Mouse (Mus musculus): Measurements from ENCODE around the gene Plb1. TPM values are rescaled to one million over a fixed set of nuclear protein-coding genes. Genes with fewer than 3 reads are reported as not detected.

The Plb1 gene
- total RNA-seq, 2 experiments from 2014 or later: 1.8 to 5.2 TPM

DNA sequence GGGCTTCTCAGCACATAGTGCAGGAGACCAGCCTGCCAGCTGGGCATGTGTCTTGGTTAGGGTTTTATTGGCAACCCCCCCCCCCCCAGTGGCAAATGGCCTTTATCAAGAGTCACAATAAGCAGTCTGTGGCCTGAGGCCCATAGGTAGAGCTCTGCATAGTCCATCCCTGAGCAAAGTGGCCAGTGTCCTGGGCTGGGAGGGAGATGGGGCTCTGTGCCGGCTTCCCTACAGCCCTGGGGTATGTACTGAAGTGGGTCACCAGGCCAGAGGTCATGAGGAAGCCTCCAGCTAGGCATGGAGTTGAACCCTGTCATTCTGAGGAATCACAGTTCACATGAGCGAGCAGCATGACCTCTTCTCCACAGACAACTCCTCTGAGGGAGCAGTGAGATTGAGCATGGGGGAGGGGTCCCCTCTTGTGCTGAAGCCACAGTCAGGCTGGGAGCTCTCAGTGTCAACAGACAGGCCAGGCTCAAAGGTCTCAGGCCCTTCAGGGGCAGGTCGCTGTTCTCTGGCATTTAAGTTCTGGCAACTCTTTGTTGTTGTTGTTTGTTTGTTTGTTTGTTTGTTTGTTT is 79.2 kb downstream of the Plb1 start:
- DNase-seq (ENCODE audit: extremely low spot score in 1 of 2, low spot score in 2 of 2): no peak
- intact Hi-C loops (cut with DNase I): no loop called here

GRCm38 (mm10) chr5:32313671-32314070 is 81.2 kb downstream of the Plb1 start:
- no peak for DNase-seq (ENCODE audit: extremely low spot score in 1 of 2, low spot score in 2 of 2)
- intact Hi-C loops (cut with DNase I): no loop called here

DNA sequence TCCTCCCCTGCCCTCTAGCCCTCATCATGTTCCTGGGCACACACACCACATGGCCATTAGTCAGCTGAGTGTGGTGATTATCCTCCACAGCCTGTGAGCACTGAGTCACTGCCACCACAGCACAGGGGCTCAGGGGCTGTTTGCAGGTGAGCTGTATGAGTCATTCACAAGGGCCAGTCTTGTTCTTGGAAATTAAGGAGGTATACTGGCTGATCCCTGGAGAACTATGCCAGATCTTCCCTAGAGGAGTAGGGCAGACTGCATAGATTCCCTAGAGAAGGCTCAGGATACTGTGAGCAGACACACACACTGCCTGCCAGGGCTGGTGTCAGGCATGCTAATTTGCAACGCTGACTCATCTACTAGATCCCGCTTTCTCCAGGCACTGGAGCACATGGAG is 82.2 kb downstream of the Plb1 start:
- DNase-seq (ENCODE audit: extremely low spot score in 1 of 2, low spot score in 2 of 2): no peak
- intact Hi-C loops (cut with DNase I): no loop called here

GRCm38 (mm10) chr5:32322146-32322811 is 89.8 kb downstream of the Plb1 start:
- intact Hi-C loops (cut with DNase I): loop anchor here (2.0 kb wide), 1 partner anchor 139 kb away; no protein-coding TSS in a partner anchor
- peak; percentile 53 to 56 for DNase-seq (ENCODE audit: extremely low spot score in 1 of 2, low spot score in 2 of 2)

- DNase-seq (ENCODE audit: extremely low spot score in 1 of 2, low spot score in 2 of 2): no peak
- intact Hi-C loops (cut with DNase I): no loop called here
Measured at GRCm38 (mm10) chr5:32328139-32328538, 95.6 kb downstream of the Plb1 start.

DNA sequence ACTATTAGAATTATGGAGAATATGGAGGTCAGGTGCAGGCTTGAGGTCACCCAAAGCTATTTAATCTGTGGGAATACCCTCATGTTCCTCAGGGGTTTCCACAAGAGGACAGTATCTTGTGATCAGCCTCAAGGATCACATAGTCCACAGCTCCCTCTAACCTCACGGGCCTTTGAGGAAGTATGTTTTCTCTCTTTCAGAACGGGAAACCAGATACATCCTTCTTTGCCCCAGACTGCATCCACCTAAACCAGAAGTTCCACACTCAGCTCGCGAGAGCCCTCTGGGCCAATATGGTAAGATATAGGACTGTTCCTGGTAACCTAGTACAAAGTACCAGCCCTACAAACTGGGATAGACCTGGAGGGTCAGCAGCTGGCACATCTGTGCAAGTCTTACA is 100.1 kb downstream of the Plb1 start:
- no peak for DNase-seq (ENCODE audit: extremely low spot score in 1 of 2, low spot score in 2 of 2)
- intact Hi-C loops (cut with DNase I): no loop called here

DNA sequence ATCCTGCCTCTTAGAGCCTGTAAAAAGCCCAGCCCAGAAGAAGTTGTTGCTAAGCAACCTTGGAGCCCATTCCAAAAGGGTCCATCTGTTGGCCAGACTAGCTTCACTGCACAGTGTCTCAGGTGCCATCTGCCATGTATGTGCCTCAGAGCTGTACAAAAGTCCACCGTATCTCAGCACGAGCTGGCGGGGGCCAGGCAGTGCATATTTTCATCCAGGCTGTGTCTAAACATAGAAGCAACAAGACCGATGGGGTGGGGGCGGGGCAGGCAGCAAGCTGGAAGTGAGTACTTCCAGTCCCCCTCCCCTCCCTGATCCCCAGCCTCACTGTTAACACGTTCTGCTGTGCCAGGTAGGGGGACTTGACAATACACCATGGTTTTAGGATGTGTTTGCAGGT is 102.7 kb downstream of the Plb1 start:
- intact Hi-C loops (cut with DNase I): no loop called here
- peak; percentile 82 to 84 for DNase-seq (ENCODE audit: extremely low spot score in 1 of 2, low spot score in 2 of 2)

DNA sequence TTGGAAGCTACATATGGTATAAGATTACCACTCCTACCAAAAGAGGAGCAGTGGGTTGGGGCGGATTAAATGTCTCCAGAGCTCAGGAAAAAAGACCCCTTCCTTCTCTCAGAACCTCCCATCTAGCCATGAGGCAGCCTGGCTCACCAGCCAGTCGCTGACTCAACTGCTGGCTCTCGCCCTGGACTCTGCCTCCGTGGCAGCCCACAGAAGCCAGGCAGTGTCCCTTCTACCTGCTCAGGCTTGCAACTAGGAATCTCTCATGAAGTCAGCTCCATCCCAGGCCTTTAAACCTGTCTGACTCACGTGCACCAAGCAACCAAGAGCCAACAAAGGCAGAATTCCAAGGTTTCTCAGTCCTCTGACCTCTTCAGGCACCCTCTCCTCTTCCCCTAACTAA is 103.6 kb downstream of the Plb1 start:
- no peak for DNase-seq (ENCODE audit: extremely low spot score in 1 of 2, low spot score in 2 of 2)
- intact Hi-C loops (cut with DNase I): no loop called here

DNA sequence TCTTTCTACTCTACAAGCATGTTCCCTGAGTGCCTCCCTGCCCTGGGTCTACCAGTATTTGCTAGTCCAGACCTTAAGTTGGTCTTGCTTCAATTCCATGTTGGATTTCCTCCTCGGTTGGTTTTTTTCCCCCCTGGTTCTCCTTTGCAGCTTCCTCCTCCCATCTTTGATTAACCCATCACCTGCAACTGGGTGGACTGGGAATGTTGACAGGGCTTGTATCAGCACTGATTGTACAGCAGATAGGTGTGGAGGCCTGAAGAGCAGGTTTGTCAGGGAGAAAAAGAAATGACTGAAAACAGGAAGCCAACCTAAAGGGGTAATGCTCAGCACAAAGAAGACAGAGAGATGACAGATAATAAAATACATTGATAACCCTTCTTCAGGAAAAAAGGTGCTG is 104.8 kb downstream of the Plb1 start:
- no peak for DNase-seq (ENCODE audit: extremely low spot score in 1 of 2, low spot score in 2 of 2)
- intact Hi-C loops (cut with DNase I): no loop called here

DNA sequence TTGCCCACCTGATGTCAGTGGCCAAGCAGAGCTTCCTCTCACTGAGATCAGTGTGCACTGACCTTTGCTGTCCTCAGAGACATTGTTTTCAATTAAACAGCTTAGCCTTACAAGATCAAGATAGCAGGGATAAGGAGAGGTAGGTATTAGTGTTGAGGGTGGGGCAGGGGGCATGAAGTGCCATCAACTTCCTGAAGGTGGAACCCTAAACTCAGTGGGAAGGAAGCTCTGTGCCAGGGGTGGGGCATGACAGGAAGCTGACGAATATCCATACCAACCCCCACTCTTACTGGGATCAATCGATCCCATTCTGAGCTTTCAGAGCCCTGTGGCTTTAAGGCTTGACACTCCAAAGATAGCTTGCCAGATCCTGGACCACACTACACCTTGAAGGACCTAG is 105.8 kb downstream of the Plb1 start:
- intact Hi-C loops (cut with DNase I): no loop called here

GRCm38 (mm10) chr5:32338766-32339165 is 106.3 kb downstream of the Plb1 start:
- DNase-seq (ENCODE audit: extremely low spot score in 1 of 2, low spot score in 2 of 2): no peak

More for the DNA sequence above, 105.8 kb downstream of the Plb1 start:
- no peak for DNase-seq (ENCODE audit: extremely low spot score in 1 of 2, low spot score in 2 of 2)

DNA sequence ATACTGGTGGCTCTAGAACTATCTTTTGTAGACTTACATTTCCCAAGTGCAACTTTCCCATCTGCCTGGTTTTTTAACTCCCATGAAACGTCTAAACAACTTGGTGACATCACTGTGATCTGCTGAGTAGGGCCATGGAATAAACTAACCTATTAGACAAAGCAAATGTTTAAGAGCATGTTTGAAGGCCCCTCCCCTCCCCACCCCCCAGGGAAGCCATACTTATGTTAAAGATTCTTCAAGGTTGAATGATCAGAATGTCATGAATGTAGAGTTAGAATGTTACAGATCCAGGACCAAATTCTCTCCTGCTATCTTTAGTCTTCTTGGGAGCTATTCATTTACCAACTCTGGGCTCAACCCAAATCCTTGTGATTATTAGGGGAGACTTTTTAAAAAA is 107.7 kb downstream of the Plb1 start:
- DNase-seq (ENCODE audit: extremely low spot score in 1 of 2, low spot score in 2 of 2): no peak
- intact Hi-C loops (cut with DNase I): loop anchor here (5.0 kb wide), 1 partner anchor 122 kb away; no protein-coding TSS in a partner anchor

More at GRCm38 (mm10) chr5:32338766-32339165, 106.3 kb downstream of the Plb1 start:
- intact Hi-C loops (cut with DNase I): no loop called here

DNA sequence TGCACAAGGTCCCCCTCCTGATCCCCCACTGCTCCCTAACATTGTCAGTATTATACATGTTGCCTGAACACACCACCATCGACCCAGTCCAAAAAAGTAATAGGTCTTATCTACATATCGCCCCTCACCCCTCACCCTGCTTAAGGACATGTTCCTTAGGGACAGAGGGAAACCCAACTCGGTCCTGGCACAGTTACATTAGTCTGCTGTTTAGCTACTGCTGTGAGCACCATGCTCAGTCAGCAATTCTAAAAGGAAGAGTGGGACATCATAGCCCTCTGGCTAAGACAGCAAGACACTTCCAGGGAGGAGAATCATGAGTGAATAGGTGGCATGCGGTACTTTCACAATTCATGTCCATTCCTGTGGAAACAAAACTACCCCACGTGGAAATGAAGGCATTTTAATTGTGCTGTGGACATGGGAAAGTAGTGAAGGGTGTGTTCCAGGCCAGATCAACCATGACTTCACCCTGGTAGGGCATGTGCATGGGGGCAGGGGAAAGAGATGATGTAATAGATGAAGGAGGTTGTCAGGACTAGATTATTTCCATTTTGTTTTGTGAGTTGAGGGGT is 110.3 kb downstream of the Plb1 start:
- DNase-seq (ENCODE audit: extremely low spot score in 1 of 2, low spot score in 2 of 2): no peak
- intact Hi-C loops (cut with DNase I): loop anchor here (5.0 kb wide), 1 partner anchor 120 kb away; no protein-coding TSS in a partner anchor

DNA sequence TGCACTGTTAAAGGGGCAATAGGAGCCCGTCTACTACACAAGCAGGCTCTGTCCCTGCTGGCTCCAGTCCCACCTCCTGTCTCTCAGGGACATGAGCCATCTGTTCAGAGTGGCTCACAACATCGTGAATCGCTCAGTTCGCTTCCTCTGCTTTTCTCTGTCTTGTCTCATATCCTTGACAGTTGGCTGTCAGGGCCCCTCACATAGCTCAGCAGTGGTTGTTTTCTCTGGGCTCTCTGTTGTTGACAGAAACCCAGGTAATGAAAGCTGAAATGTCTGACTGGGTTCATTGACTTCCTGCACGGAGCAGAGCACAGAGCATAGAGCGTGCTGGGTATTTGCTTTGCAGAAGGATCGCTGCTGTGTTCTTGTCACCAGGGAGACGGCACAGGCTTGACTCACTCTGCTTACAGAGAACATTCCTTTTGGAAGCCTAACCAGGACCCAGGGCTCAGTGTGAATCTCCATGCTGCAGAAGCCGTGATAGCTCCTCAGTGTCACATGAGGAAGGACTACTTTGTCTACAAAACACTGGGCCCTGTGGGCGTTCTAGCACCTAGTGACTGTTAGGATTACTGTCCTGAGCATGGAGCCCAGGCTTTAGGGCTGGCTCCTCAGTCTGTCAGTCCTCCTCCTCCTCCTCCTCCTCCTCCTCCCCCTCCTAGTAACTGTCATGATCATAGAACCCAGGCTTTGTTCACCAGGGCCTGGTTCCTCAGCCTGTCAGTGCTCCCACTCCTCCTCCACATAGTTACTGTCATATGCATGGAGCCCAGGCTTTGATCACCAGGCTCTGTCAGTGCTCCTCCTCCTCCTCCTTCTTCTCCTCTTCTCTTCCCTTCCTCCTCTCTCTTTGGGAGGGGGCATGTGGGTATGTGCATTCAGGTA is 113.8 kb downstream of the Plb1 start:
- peak; percentile 55 to 62 for DNase-seq (ENCODE audit: extremely low spot score in 1 of 2, low spot score in 2 of 2)
- intact Hi-C loops (cut with DNase I): no loop called here

DNA sequence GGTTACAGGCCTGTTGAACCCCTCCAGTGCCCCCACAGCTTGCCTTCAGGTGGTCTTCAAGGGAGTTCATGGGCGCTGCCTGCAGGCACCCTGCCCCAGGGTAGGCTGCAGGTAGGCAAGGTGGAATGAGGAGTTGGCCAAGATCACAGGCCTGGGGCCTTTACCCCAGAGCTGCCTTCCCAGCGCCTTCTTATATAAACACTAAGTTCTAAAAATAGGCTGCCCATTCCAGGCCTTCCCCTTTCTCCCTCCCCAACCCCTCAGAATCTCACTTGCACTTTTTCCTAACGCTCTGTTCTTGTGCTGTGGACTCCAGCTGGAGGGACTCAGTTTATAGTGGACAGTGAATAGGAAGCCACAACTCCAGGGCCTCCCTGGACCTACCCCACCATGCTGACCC is 117.2 kb downstream of the Plb1 start:
- no peak for DNase-seq (ENCODE audit: extremely low spot score in 1 of 2, low spot score in 2 of 2)
- intact Hi-C loops (cut with DNase I): no loop called here

GRCm38 (mm10) chr5:32350551-32351256 is 118.2 kb downstream of the Plb1 start:
- no peak for DNase-seq (ENCODE audit: extremely low spot score in 1 of 2, low spot score in 2 of 2)
- intact Hi-C loops (cut with DNase I): no loop called here

DNA sequence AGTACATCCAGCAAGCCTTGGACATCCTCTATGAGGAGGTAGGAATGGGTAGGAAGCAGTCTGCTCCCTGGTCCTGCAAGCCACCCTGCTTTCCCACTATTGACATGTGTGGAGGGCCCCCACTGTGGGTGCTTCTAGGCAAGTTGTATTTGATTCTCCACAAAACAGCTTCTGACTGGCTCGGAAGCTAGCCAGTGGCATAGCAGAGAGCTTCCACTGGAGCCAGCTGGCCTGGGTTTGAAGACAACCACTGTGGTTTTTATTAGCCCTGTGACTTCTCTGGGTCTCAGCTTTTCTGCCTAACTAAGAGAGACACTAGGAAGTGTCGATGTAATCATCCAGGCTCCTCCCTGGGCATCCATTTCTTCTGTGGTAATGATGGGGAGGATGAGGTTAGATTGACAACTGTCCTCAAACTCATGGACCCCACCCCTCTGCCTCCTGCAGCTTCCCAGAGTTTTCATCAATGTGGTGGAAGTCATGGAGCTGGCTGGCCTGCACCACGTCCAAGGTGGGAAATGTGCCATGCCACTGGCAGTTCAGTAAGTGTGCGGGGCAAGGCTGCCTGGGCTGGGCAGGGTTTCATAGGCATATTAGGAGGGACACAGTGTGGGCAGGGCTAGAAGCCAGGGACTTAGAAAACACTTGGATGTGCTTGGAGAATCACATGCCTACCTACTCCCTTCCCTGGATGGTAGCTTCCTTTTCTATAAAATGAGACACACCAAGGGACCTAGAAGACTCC is 119.4 kb downstream of the Plb1 start:
- intact Hi-C loops (cut with DNase I): no loop called here
- no peak for DNase-seq (ENCODE audit: extremely low spot score in 1 of 2, low spot score in 2 of 2)

DNA sequence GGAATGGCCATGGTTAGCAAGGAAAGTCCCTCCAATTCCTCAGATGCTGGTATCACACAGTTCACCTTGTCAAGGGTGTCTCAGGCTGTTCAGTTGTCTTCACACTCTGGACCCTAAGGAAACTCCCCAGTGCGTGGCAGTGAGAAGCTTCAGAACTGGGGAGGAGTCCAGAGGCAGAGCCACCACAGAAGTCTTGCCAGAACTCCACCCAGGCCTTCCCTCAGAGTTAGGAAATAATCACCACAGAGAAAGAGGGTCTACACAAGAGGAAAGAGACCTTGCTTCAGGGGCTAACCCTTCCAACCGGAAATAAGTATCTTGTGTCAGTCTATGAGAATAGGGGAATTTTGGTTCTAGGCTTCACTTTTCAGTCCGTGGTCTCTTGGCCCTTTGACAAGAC is 120.3 kb downstream of the Plb1 start:
- intact Hi-C loops (cut with DNase I): no loop called here
- no peak for DNase-seq (ENCODE audit: extremely low spot score in 1 of 2, low spot score in 2 of 2)

Measured in left cerebral cortex, postnatal 10 days (tissue).